Mouse (Mus musculus): ENCODE data around the gene Siglecf.
"Not testable (repeated sequence)": the region's sequence is repeated elsewhere in the genome, so short reads cannot be mapped to it uniquely, and the experiment has no call there.

Gene Siglecf

GRCm38 (mm10) chr7:43351154-43351553, at the start of gene Siglecf:
TSS of gene Siglecf (plus strand) at chr7:43351341.
- no peak for DNase-seq (ENCODE audit: low spot score)

GRCm38 (mm10) chr7:43305235-43305634, 45.9 kb upstream of the Siglecf start:
- DNase-seq (ENCODE audit: low spot score): no peak

DNA sequence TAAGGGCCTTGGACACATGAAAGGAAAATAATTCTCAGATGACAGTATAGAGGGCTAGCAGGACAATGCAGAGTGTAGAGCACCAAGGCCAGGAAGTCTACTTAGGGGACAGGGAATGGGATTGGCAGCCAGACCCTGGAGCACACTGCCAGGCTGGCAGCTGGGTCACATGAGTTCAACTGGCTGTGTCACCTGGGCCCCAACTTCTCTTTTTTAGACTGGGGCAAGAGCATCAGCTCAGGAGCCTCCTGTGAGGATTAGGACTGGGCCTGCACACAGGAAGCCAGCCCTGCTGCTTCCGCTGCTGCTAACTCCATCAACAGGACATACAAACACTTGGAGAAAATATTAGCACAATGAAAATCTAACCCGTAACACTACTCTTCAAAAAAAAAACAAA, 42.1 kb upstream of the Siglecf start:
- no peak for DNase-seq (ENCODE audit: low spot score)

DNA sequence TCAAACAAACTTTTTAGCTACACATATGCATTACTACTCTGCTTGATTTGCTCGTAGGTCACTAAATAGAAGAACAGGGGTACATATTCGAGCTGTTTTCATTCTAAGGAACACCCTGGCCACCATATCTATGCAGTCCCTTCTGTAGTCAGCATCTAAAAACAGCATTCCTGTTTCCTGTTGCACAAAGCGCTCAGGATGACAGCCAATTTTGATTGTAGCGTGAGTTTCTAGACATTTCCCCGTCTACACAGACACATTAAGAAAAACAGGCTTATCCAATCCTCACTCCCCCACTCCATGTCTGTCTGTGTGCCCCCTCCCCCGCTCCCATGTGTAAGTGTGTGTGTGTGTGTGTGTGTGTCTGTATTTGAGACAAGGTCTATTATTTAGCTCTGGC, 39.5 kb upstream of the Siglecf start:
- no peak for DNase-seq (ENCODE audit: low spot score)

DNA sequence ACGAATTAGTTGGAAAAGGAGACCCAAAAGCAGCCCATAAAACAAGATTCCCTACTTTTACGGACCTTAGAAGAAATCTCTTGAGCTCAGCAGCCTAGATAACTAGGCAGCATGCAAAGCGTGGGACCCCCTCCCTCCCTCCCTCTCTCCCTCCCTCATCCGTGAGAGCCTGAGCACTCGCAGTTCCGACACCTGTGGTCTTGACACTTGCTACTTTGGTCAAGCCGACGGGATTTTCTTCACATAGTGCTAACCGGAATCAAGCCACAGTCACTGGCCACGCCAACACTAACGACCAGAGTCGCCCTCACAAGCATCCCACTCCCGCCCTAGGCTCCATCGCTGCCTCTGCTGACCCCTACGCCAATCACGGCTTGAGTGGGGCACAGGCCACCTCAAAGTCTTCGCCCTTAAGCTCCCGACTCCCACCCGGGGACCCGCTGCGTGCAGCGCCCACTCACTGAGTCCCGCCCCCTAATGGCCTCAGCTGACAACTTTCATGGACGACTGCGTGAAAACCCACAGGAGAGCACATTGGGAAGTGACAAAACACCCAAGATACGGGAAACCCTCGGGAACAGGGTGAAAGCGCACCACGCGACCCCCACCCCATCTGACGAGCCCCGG, 38.6 kb upstream of the Siglecf start:
- no peak for DNase-seq (ENCODE audit: low spot score)

DNA sequence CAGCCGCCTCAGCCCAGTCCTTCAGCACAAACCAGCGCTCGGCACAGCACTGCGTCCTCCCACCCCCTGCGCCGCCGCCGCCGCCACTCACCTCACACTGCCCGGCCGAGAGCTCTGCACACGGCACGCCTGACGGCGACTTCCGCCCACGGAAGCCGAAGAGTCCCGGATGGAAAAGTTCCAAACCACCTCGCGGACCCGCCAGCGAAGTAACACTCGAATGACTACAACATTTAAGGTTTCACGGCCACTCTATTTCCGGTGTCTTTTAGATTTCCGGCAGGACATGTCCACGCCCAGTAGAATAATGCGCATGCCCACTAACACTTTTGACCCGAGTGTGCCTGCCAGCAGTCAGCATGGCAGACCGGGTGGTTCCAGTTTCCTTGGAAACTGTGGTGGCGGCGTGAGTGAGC, 38.1 kb upstream of the Siglecf start, which contains the start of gene Zfp715:
TSS of gene Zfp715 (minus strand) at position 282 of the 416 bp plus-strand sequence.
- peak; percentile 87 for DNase-seq (ENCODE audit: low spot score)

GRCm38 (mm10) chr7:43326223-43326780, 24.8 kb upstream of the Siglecf start:
- no peak for DNase-seq (ENCODE audit: low spot score)

- DNase-seq (ENCODE audit: low spot score): no peak
Observed at GRCm38 (mm10) chr7:43328101-43328500, 23.0 kb upstream of the Siglecf start.

DNA sequence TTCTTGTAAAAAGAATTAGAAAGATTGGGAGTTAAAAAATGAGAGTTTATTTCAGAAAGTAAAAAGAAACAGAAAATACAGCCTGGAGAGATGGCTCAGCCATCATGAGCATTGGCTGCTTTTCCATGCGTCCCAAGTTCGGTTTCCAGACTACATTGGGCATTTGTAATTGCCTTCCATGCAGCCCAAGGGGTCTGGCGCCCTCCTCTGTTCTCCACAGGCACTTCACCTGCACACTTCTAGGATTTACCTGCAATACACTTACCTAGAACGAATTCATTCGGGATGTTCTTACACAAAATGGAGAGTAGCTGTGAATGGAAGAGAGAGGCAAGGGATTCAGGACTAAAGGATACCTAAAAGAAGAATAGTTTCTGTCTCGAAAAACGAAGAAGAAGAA, 17.9 kb upstream of the Siglecf start:
- peak; percentile 50 for DNase-seq (ENCODE audit: low spot score)

GRCm38 (mm10) chr7:43333899-43334298, 17.2 kb upstream of the Siglecf start:
- no peak for DNase-seq (ENCODE audit: low spot score)

DNA sequence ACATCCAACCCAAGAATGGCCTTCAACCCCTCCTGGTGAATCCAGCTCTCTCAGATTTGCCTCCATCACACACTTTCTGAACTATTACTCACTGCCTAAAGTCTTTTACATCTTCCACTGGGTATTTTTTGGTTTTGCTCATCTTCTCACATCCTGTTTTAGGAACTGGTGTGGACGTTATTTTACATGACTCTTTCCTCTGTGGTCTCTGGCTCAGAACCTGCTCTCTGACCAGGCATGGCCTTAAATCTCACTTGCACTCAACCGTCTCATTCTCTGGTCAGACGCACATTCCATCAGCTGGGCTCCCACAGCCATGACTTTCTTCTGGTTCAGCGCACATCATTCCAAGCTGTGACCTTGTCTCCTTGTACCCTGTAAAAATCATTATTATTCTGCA, 10.4 kb upstream of the Siglecf start:
- DNase-seq (ENCODE audit: low spot score): no peak

GRCm38 (mm10) chr7:43343191-43343590, 8.0 kb upstream of the Siglecf start:
- no peak for DNase-seq (ENCODE audit: low spot score)

DNA sequence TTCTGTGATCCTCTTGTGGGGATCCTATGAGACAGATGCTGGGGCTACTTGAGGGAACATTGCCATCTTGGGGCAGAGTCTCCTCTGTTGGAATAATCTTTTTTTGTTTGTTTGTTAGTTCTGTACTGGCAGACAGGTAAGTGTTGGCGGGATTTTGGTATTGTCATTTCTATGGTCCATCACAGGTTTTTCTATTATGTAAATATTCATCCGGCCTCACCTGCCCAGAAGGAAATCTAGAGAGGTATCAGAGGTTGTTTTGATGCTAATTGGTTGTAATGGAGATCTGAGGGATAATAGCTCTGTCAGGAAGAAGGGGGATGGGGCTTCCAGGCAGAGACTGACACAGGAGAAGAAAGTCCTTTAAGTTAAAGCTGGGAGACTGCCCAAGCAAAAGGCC, 7.1 kb upstream of the Siglecf start:
- DNase-seq (ENCODE audit: low spot score): no peak

- no peak for DNase-seq (ENCODE audit: low spot score)
Observed at GRCm38 (mm10) chr7:43344491-43344890, 6.7 kb upstream of the Siglecf start.

DNA sequence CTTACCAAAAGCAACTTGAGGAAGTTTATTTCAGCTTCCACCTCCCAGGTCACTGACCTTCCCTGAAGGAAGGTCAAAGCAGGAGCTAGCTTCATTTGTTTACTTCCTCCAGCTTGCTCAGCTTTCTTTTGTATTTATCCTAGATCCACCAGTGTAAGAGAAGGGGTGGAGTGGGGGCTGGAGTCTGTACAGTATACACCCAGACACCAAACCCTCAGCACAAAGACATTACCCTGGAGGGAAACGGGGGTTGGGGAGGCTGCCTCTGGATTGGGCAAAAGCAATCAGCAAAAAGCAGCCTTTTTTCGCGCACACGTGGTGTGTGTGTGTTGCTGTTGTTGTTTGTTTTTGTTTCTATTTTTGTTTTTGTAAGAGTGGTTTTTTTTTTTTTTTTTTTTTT, 5.0 kb upstream of the Siglecf start:
- DNase-seq (ENCODE audit: low spot score): no peak

DNA sequence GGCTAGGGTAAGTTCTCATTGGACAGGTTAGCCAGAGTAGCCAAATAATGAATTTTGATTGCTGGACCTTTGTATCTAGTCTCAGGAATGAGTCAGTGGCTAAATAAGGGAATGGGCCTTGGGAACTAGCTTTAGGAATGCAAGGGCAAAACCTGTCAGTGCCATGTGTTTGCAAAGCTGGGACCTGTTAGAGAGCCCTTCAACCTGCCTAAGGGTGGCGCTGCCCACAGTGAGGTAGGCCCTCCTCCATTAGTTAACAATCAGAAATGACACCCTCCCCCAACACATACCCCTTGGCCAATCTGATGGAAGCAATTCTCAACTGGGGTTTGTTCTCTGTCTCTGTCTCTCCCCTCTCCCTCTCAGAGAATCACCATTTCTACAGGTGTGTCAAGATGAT, 4.6 kb upstream of the Siglecf start:
- DNase-seq (ENCODE audit: low spot score): no peak

DNA sequence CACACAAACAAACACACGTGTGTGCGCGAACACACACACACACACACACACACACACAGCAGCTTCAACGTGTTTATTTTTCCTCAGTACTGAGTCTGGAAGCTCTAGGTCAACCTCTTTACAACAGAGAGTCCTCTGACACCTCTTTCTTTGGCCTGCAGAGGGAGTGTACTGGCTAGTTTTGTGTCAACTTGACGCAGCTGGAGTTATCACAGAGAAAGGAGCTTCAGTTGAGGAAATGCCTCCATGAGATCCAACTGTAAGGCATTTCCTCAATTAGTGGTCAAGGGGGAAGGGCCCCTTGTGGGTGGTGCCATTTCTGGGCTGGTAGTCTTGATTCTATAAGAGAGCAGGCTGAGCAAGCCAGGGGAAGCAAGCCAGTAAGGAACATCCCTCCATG, 1.5 kb upstream of the Siglecf start:
- DNase-seq (ENCODE audit: low spot score): not testable (repeated sequence)

DNA sequence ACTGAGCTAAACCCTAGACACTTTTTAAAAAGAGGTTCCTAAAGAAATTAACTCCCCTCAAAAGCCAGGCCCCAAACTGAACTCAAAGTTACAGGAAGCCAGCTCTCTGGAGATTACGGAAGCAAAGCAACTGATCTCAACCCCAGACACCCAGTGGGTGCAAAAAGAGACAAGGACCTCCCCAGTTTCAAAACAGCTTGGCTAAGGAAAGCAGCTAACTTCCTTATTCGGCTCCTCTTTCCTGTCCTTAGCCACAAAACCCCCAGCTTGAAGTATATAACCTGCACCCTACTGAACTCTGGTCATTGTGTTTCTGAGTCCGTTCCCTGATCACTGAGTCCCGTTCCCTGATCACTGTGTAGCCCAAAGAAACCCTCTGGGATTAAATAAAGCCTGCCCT, 2.0 kb downstream of the Siglecf start:
- DNase-seq (ENCODE audit: low spot score): no peak

GRCm38 (mm10) chr7:43353758-43354157, 2.6 kb downstream of the Siglecf start:
- no peak for DNase-seq (ENCODE audit: low spot score)

DNA sequence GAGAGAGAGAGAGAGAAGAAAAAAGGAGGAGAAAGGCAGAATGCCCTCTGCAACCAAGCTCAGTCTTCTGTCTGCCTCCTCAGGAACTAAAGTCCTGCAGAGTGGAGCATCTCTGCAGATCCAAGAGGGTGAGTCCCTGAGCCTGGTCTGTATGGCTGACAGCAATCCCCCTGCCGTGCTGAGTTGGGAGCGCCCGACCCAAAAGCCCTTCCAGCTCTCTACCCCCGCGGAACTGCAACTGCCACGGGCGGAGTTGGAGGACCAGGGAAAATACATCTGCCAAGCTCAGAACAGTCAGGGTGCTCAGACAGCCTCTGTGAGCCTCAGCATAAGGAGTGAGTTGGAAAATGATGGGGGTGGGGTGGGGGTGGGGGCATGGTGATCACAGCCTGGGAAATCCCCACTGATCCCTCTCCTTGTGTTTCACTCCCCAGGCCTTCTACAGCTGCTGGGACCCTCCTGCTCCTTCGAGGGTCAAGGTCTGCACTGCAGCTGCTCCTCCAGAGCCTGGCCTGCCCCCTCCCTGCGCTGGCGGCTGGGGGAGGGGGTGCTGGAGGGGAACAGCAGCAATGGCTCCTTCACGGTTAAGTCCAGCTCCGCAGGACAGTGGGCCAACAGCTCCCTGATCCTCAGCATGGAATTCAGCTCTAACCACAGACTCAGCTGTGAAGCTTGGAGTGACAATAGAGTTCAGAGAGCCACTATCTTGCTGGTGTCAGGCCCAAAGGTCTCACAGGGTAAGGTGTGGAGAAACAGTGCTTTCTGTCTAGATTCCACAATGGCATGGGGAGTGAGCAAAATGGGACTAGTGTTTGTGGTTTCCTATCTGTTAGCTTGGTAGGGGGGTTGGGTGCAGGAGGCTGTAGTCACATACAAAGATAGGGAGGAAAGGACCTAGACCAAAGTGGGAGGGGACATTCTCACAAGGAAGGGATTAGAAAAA, 4.0 kb downstream of the Siglecf start:
- no peak for DNase-seq (ENCODE audit: low spot score)

DNA sequence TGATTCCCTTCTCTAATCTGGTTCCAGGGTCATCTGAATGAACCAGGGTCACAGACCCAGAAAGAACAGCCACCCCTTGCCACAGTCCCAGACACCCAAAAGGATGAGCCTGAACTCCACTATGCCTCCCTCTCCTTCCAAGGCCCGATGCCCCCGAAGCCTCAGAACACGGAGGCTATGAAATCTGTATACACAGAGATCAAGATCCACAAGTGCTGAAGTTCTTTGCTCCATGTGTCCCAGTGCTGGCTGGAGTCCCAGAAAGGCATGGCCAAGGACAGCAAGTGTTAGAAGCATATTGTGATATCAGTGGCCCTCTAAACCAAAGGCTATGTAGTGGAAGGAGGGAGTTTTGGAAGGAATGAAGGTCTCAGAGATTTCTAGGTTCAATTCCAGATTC, 7.4 kb downstream of the Siglecf start:
- DNase-seq (ENCODE audit: low spot score): no peak

GRCm38 (mm10) chr7:43361442-43361841, 10.3 kb downstream of the Siglecf start:
- no peak for DNase-seq (ENCODE audit: low spot score)

- DNase-seq (ENCODE audit: low spot score): no peak
Observed at GRCm38 (mm10) chr7:43362021-43362420, 10.9 kb downstream of the Siglecf start.
